Mouse (Mus musculus) erythroblast, embryonic 14.5 days (primary cell): ENCODE data around the gene Gnpat. TPM values are rescaled to one million over a fixed set of nuclear protein-coding genes. Genes with fewer than 3 reads are reported as not detected.

Experiments used
- H3K27me3 ChIP-seq: 2 replicates; pipeline ENCODE4 v1.6.1; 2012; ENCODE audit warnings: inconsistent platforms; ENCODE audit not compliant: control insufficient read depth
- H3K36me3 ChIP-seq: 2 replicates; pipeline ENCODE4 v1.6.1; 2012; ENCODE audit warnings: mild to moderate bottlenecking, inconsistent platforms; ENCODE audit not compliant: control insufficient read depth
- H3K4me1 ChIP-seq: 2 replicates; pipeline ENCODE4 v1.6.1; 2012; ENCODE audit warnings: inconsistent platforms; ENCODE audit not compliant: control insufficient read depth
- H3K4me3 ChIP-seq: replicated peaks from 2 replicates; pipeline ENCODE3; 2012; ENCODE audit warnings: moderate library complexity, mild to moderate bottlenecking, inconsistent platforms
- H3K9me3 ChIP-seq: 2 replicates; pipeline ENCODE4 v1.6.1; 2012; ENCODE audit warnings: low read length, inconsistent platforms, mixed read lengths; ENCODE audit not compliant: control insufficient read depth
- GATA1 ChIP-seq: IDR thresholded peaks from 2 replicates; pipeline ENCODE4 v1.6.1; 2012; ENCODE audit warnings: low read length, inconsistent platforms, mixed read lengths
- TAL1 ChIP-seq: IDR thresholded peaks from 3 replicates; pipeline ENCODE4 v1.6.1; 2012; ENCODE audit warnings: low read length, inconsistent platforms, mixed read lengths
- polyA plus RNA-seq: library from polyadenylated mRNA; stranded (reverse); fragments of >175 nt; gene quantifications from 2 replicates; pipeline ENCODE4 v1.2.3, GENCODE M21; 2012

Gene Gnpat
- polyA plus RNA-seq, 1 experiment = 6.1 TPM

GRCm38 (mm10) chr8:124888385-124888784 is 25.6 kb downstream of the Gnpat start:
- Histone ChIP-seq H3K4me1 (peaks cover 5% of the 10 kb centered on the region), H3K27me3 (no peaks in the 10 kb centered on the region), H3K9me3 (peaks cover 9% of the 10 kb centered on the region), H3K4me3 (no peak overlapping the region), H3K36me3 (peaks cover 99% of the 10 kb centered on the region)
- TF ChIP-seq TAL1 = no peak

GRCm38 (mm10) chr8:124892596-124892995 is 29.8 kb downstream of the Gnpat start:
- TF ChIP-seq GATA1 (no peak), TAL1 (no peak)
- H3K27me3 ChIP-seq = no peaks in the 10 kb centered on the region
- peaks cover 34% of the 10 kb centered on the region for H3K4me1 ChIP-seq
- peaks cover 86% of the 10 kb centered on the region for H3K36me3 ChIP-seq
- H3K4me3 ChIP-seq = no peak overlapping the region
- H3K9me3 ChIP-seq = peaks cover 7% of the 10 kb centered on the region

- no peaks in the 10 kb centered on the region for H3K27me3 ChIP-seq
- peaks cover 51% of the 10 kb centered on the region for H3K4me1 ChIP-seq
- H3K9me3 ChIP-seq = no peaks in the 10 kb centered on the region
- TF ChIP-seq TAL1 (no peak), GATA1 (no peak)
- peaks cover 77% of the 10 kb centered on the region for H3K36me3 ChIP-seq
- peak overlapping the region; percentile 86 for H3K4me3 ChIP-seq
Measured at GRCm38 (mm10) chr8:124896010-124896631, 33.3 kb downstream of the Gnpat start.

GRCm38 (mm10) chr8:124896632-124897385 is 34.0 kb downstream of the Gnpat start:
- Histone ChIP-seq H3K9me3 (no peaks in the 10 kb centered on the region), H3K4me1 (peaks cover 53% of the 10 kb centered on the region), H3K27me3 (no peaks in the 10 kb centered on the region), H3K36me3 (peaks cover 76% of the 10 kb centered on the region), H3K4me3 (peak overlapping the region; percentile 86)
- TF ChIP-seq GATA1 = no peak
- TF ChIP-seq TAL1 = no peak

GRCm38 (mm10) chr8:124897386-124898250 is 34.8 kb downstream of the Gnpat start, which contains the start of the genes Exoc8 and Sprtn:
TSS of gene Exoc8 (minus strand) at chr8:124897705.
TSS of gene Sprtn (plus strand) at chr8:124897886.
- no peak for TF ChIP-seq GATA1
- no peak for TF ChIP-seq TAL1
- peaks cover 77% of the 10 kb centered on the region for H3K36me3 ChIP-seq
- peak within 1 kb of the TSS; percentile 86 for H3K4me3 ChIP-seq
- no peaks in the 10 kb centered on the region for H3K9me3 ChIP-seq
- H3K27me3 ChIP-seq = no peaks in the 10 kb centered on the region
- peaks cover 55% of the 10 kb centered on the region for H3K4me1 ChIP-seq

GRCm38 (mm10) chr8:124898251-124898905 is 35.5 kb downstream of the Gnpat start:
- no peaks in the 10 kb centered on the region for H3K27me3 ChIP-seq
- H3K9me3 ChIP-seq = no peaks in the 10 kb centered on the region
- H3K4me1 ChIP-seq = peaks cover 61% of the 10 kb centered on the region
- H3K4me3 ChIP-seq = peak overlapping the region; percentile 86
- TF ChIP-seq GATA1 (no peak), TAL1 (no peak)
- peaks cover 77% of the 10 kb centered on the region for H3K36me3 ChIP-seq

GRCm38 (mm10) chr8:124903198-124903597 is 40.4 kb downstream of the Gnpat start:
- Histone ChIP-seq H3K36me3 (peaks cover 94% of the 10 kb centered on the region), H3K4me3 (no peak overlapping the region), H3K4me1 (peaks cover 37% of the 10 kb centered on the region), H3K27me3 (no peaks in the 10 kb centered on the region), H3K9me3 (no peaks in the 10 kb centered on the region)
- TF ChIP-seq TAL1 = no peak
- no peak for TF ChIP-seq GATA1

GRCm38 (mm10) chr8:124905482-124905881 is 42.6 kb downstream of the Gnpat start:
- Histone ChIP-seq H3K27me3 (no peaks in the 10 kb centered on the region), H3K4me1 (peaks cover 19% of the 10 kb centered on the region), H3K4me3 (no peak overlapping the region), H3K36me3 (peaks cover 96% of the 10 kb centered on the region), H3K9me3 (peaks cover 4% of the 10 kb centered on the region; the same call in 1 of the 2 replicates)
- TF ChIP-seq TAL1 = no peak
- no peak for TF ChIP-seq GATA1
